Mouse (Mus musculus) lung, adult 2 months (tissue): ENCODE measurements around the gene 1700049E17Rik1.
"Not testable (repeated sequence)": the region's sequence is repeated elsewhere in the genome, so short reads cannot be mapped to it uniquely, and the experiment has no call there.

Experiments used
- CTCF ChIP-seq: fragments of 200-500 bp; IDR thresholded peaks from 2 replicates; pipeline ENCODE4 v1.5.1; 2011; ENCODE audit warnings: mild to moderate bottlenecking, low read length, control low read depth; ENCODE audit not compliant: insufficient read depth
- POLR2A ChIP-seq: fragments of 200-500 bp; IDR thresholded peaks from 2 replicates; pipeline ENCODE4 v1.6.1; 2011; ENCODE audit warnings: low read depth, mild to moderate bottlenecking, control low read depth, low read length, borderline replicate concordance; ENCODE audit errors: extremely low read depth

DNA sequence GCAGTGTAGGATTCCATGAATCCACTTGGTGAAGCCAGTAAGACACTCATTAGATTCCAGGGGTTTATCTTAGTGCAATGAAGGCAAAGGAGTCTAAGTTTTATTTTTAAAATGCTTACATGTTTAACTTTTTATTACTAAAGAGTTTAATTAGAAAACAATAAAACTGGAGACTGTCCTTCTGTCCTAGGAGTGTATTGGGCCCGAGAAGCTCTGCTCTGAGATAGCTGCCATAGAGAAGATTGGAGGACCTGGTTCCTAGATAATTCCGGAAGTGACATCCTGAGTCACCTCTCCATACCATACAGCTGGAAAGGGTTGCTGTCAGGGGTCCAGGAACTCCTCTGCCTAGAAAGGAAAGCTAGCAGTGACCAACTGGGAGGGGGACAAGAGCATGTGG is 18.9 kb downstream of the 1700049E17Rik1 start, which contains the start of gene 1700024B05Rik:
- TF ChIP-seq POLR2A, CTCF: not testable (repeated sequence)
